Mouse (Mus musculus) liver, postnatal 0 days (tissue): ENCODE measurements around the gene Tspan11.

ENCODE experiments used
- CTCF ChIP-seq: sonication (generic); IDR thresholded peaks from 2 replicates; pipeline ENCODE4 v1.5.1; 2016; ENCODE audit warnings: antibody characterized with exemption, low read depth
- EP300 ChIP-seq: IDR thresholded peaks from 2 replicates; pipeline ENCODE4 v1.6.1; 2016; ENCODE audit warnings: antibody characterized with exemption, low read depth, mild to moderate bottlenecking

GRCm38 (mm10) chr6:127949885-127950284, 62.5 kb downstream of the Tspan11 start:
- TF ChIP-seq CTCF, result no peak
- no peak for TF ChIP-seq EP300
